Mouse (Mus musculus): ENCODE data around the gene Adipor2.
"Not testable (repeated sequence)": the region's sequence is repeated elsewhere in the genome, so short reads cannot be mapped to it uniquely, and the experiment has no call there.

Gene Adipor2

DNA sequence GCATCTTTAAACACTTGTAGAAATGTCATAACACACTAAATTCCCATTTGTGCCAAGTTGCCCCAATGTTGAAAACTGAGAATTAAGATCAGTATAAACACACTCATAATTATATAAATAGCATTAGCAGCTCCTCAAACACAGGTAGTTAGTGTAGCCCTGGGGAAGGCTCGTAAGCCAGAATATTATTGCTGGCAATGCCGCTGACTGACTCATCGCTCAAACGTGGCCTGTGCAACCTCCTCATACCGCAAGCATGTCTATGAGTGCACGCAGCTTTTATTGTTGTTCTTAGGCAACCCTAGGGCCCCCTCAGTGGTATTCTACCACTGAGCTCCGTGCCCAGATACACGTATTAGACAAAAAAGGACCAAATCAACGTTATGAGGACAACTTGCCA lies 24.7 kb downstream of the Adipor2 start:
- DNase-seq (ENCODE audit: extremely low read depth, low read depth, low spot score) = no peak

DNA sequence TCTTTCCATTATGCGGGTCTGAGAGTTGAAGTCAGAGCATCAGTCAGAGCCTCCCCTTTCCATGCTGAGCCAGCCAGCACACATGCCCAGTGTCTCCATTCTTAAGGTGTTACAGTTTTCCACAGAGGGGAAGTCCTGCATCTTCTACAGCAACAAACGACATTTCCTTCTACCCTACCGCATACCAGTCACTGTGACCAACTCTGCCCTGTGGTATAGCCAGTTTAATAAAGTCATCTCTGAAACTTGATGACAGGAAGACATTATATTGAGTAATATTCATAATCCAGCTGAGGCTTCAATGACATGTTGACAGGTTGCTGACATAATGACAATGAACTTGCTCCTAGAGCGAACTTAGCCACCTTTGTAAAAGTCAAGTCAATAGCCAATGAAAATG lies 26.8 kb downstream of the Adipor2 start:
- no peak for DNase-seq (ENCODE audit: extremely low read depth, low read depth, low spot score)

DNA sequence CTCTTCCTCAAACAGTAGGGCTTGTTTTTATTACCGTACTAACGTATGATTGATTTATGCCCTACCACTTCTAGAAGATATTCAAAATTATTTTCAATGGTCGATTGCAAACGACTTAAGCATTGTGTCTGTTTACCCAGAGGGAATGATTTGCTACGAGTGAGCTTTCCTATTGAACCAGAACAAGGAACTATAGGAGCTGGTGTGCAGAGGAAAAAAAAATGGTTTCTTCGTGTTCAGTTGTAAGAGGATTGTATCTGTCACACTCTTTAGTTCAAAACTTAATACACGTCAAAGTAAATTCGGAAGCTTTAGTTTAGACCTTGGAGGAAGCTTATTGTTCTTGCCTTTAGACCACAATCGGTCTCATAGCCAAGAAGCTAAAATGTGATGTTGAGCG lies 28.4 kb downstream of the Adipor2 start:
- no peak for DNase-seq (ENCODE audit: extremely low read depth, low read depth, low spot score)

DNA sequence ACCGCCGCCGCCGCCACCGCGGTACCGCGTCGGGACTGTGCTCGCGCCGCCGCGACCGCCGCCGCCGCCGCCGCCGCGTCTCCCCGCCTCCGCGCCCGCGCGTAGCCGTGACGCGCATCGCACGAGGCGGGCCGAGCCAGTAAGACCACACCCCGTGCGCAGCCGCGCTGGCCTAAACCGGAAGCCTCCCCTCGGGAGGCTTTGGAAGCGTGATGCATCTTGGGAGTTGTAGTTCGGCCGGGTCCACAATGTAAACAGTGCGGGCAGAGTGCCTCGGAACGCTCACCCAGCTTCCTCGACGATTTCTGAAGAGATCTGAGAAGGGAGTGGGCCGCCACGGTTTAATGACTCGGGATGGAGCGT lies 28.9 kb downstream of the Adipor2 start:
- DNase-seq (ENCODE audit: extremely low read depth, low read depth, low spot score) = no peak

DNA sequence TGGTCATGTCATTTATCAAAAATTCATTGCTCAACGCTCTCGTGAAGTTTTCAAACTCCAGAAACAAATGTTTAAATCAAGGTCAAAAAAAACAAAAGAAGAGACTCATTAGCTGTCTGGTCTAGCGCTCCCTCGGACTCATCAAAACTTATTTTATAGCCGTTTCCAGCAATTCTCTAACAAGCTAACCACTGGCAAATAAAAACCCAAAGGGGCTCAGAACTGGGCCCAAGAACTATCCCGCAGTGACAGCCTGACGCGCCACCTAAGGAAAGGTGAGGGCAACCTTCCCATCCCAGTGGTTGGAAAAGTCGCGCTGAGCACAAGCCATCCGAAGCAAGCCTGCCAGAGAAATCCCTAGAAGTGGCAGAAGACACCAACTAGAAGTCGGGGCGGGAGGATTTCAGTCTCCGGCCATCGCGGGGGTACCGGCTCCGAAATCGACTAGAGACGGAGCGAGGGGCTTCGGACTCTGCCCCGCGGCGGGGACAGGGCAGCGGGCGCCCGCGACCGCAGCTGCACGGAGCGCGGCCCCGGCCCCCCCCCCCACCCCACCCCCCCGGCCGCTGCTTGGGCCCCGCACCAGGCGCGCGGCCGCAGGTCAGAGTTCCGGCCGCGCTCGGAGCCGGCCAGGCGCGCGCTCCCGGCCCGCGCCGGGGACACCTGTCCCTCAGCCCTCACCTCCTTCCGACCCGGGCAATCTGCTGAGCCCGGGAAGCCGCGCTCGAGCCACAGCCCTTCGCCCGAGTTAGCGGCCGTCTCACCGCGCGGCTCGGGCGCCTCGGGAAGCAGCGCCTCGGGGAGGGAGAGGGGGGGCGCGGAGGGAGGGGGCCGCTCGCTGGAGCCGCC lies 29.5 kb downstream of the Adipor2 start:
- no peak for DNase-seq (ENCODE audit: extremely low read depth, low read depth, low spot score)

DNA sequence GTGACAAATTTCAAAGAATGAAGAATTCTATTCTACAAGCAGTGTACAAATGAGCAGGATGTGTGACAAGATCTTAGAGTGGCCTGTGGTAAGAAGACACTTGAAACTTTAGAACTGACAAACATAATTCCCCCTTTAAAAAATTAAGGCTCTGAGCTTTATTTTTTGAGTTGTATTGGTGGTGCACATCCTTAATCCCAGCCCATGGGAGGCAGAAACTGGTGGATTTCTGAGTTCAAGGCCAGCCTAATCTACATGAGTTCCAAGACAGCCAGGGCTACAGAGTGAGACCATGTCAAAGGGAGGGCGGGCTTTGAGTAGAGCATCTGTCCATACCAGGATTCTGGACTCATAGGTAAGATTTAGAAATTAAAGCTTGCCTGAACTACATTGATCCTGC lies 30.7 kb downstream of the Adipor2 start:
- no peak for DNase-seq (ENCODE audit: extremely low read depth, low read depth, low spot score)

DNA sequence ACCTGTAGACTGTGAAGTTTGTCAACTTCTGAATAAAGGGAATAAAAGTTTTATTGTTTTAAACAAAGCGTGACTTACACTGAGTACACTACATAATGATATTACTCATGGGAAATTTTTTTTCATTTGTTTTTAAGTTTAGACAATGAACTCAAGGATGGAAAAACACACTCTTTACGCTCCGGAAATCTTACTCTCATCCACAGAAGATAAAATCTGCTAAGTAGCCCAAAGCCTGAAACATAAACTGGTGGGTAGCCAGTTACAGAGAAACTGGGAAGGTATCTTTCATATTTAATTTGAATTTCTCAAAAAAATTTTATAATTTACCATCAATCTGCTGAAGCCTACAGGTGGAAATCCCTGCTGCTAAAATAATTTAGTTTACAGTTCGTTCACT lies 31.1 kb downstream of the Adipor2 start:
- DNase-seq (ENCODE audit: extremely low read depth, low read depth, low spot score) = no peak

DNA sequence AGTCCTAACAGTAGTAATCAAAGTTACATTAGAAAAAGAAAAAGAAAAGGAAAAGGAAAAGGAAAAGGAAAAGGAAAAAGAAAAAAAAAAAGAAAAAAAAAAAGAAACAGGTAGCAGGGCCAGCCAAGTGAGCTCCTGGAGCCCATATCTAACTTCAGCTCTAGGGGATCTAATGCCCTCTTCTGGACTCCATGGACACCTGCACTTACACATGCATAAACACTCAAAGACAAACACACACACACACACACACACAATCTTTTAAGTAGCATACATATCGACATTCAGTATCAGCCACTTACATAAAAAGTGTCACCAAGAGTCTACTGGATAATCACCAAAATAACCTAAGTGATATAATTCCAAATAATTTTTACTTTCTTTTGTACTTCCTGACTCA lies 31.8 kb downstream of the Adipor2 start:
- DNase-seq (ENCODE audit: extremely low read depth, low read depth, low spot score) = no peak

DNA sequence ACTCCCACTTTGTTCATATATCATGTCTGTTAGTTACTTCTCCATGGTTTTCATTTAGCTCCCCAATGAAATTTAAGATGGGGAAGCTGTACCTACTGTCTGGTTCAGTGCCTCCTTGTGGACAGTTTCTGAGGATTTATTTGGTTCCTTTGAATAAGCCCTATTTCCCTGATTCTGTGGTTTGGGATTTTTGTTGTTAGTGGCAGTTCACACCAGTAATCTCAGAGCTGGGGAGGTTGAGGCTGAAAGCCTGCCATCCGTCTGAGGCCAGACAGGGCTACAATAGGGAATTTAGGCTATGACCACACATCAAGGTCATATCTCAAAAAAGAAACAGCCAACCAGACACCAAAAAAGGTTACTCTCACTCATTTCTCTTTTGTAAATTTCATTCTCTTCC lies 38.9 kb downstream of the Adipor2 start:
- no peak for DNase-seq (ENCODE audit: extremely low read depth, low read depth, low spot score)

DNA sequence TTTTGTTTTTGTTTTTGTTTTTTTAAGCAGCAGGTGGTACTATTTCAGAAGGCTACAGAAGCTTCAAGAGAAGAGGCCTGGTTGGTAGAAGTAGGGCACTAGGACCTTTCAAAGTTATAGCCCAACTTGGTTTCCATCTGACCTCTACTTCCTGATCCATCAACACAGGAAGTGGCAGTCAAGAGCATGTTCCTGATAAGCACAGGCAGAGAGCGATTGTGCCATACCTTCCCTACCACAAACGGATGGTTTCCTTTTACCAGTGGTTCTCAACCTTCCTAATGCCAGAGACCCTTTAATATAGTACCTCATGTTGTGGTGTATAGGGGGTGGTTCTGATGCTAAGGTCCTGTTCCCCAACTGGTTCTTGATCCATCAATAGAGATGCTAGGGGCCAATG lies 39.9 kb downstream of the Adipor2 start:
- DNase-seq (ENCODE audit: extremely low read depth, low read depth, low spot score) = no peak

DNA sequence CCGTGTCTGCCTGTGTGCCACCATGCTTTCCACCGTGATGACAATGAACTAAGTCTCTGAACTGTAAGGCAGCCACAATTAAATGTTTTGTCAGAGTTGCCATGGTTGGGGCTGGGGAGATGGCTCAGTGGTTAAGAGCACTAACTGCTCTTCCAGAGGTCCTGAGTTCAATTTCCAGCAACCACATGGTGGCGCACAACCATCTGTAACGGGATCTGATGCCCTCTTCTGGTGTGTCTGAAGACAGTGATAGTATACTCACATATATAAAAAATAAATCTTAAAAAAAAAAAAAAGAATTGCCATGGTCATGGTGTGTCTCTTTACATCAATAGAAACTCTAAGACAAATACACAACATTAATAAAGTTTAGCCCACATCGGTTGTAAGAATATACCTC lies 42.5 kb downstream of the Adipor2 start:
- DNase-seq (ENCODE audit: extremely low read depth, low read depth, low spot score) = no peak

DNA sequence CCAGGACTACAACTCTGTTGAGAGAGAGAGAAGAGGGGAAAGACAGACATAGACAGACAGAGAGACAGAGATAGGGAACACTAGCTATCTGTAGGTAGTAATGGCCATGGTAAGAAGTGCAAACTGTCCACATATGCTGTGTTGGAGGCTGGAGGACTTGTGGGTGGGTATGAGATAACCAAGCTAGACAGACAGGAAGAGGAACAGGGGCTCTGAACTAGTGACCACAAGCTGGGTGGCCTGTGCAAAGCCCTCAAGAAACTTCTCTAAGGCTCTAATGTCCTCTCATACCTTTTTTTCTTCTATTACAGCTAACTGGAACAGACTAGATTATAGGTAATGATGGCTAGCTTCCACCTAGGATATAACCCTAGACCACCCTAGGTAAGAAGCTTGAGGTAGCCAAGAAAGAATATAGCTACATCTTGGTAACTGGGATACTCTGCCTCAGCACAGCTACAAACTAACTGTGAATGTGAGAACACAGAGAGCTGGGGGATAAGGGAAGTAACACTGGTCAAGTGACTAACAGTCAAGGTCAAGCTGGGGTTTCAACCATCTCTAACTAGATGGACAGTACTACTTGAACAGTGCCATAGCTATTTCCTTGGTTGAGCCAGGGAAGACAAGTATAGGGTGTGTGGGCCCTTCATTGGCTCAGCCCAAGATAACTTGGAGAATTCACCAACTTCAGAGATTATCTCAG lies 44.4 kb downstream of the Adipor2 start:
- DNase-seq (ENCODE audit: extremely low read depth, low read depth, low spot score) = no peak

DNA sequence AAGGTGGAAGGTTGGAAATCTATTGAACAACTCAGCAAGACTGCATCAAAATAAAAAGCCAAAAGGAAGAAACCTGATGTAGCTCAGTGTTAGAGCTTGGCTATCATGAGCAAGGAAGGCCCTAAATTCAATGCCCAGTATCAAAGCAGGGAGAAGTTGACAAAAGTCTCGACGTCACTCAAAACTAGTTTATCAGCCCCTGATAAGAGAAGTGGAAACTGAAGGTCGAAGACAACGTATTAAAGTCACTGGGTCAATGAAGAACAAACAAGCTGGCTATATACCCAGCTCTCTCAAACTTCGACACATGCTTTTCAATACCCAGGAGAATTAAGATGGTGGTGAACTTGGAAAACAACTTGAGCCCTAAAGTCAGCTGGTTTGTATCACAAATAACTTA lies 45.3 kb downstream of the Adipor2 start:
- DNase-seq (ENCODE audit: extremely low read depth, low read depth, low spot score) = no peak

DNA sequence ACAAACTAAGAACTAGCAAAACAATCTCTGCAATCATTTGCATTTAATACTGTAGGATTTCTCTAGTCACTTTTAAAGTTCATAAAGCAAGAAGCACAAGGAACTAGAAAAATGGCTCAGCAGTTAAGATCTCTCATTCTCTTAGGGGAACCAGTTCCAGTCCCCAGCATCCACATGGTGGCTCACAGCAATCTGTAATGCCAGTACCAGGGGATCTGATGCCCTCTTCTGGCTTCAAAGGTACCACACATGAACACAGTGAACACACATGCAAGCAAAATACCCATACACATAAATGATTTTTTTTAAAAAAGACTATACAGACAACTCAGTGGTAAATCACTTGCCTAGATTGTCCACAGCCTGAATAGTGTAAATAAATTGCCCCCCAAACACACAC lies 45.9 kb downstream of the Adipor2 start:
- DNase-seq (ENCODE audit: extremely low read depth, low read depth, low spot score) = no peak

DNA sequence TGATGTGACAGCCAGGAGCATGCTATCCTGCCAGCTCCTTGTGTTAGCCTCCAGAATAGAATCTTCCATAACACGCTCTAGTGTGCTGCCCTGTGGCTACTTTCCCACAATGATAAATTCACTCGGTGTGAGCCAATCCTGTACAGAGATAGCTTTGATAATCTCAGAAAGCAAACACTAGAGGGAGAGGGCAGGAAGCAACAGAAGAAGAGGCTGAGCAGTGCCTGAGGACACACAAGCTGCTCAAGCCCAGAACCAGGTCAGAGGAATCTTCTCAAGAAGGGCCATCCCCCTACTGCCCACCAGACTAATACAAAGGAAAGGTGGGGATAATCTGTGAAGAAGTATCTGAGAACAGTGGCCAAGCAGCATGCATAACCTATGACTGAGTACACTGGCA lies 50.1 kb downstream of the Adipor2 start:
- no peak for DNase-seq (ENCODE audit: extremely low read depth, low read depth, low spot score)

DNA sequence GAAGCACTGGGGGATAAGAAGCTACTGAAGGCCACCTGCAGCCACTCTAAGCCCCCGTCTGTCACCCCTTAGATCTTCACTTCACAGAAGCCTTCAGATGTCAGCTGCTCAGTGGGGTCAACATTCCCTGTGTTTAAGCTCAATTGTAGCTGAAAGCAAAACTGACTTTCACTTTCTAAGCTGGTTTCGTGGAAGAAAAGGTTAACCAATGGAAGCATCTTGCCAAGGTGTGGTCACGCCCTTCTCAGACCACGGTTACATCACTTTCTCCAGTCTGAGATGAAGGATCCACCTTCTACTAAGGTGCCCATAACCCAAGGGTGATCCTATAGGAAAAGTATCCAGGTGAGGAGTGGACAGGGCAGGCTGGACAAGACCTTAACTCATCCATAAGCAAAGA lies 50.7 kb downstream of the Adipor2 start:
- not testable (repeated sequence) for DNase-seq (ENCODE audit: extremely low read depth, low read depth, low spot score)

DNA sequence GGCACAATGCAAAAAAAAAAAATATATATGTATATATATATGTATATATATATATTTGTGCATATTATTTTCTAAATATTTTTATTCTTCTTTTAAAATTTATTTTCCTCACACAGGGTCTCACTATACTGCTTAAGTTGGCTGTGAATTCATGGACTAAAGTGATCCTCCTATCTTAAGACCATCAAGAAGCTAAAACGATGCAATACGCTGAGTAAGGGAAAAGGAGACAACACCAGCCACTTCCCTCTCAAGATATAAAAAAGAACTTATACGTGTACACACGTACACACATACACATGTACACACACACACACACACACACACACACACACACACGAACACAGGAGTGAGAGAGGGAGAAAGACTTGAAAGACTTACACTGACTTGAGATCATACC lies 53.9 kb downstream of the Adipor2 start:
- no peak for DNase-seq (ENCODE audit: extremely low read depth, low read depth, low spot score)

DNA sequence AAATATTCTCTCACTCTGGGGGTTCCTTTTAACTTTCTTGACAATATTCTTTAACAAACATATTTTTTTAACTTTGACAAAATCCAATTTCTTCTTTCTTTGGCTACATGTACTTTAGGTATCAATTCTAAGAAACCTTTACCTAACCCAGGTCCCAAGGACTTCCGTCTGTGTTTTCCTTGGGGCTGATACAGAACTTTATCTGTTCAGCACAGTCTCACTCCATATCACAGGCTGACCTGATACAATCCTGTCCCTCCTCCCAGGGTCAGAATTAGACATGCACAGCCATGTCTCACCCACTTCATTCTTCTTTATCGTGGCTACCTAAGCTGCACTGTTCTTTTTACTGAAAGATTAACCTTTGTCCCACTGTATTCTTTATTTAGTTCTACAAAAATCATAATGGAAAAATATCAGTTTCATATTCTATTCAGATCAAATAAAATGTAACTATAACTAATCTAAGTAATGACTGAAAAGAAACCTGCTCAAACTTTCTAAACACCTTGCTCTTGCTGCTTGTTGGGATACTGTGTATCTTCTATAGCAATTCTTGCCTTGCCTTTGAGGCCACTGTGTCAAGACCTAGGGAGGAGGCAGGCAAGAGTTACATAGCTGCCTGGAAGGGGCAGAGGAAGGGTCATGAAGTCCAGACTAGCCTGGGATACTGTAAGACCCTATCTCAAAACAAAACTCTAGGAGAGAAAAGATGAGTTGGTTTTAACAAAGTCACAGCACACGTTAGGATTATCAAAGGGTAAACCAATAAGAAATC lies 56.4 kb downstream of the Adipor2 start:
- DNase-seq (ENCODE audit: extremely low read depth, low read depth, low spot score) = no peak

DNA sequence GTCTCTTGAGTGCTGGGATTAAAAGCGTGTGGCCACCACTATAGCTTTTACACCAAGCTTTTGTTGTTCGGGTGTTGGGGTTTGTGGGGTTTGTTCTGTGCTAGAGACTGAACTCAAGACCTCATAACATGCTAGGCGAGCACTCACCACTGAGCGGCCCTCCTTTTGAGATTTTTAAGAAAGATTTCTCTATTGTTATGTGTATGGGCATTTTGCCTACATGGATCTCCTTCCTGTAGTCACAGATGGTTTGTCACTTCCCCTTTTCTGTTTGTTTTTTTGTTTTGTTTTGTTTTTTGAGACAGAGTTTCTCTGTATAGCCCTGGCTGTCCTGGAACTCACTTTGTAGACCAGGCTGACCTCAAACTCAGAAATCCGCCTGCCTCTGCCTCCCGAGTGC lies 57.3 kb downstream of the Adipor2 start:
- not testable (repeated sequence) for DNase-seq (ENCODE audit: extremely low read depth, low read depth, low spot score)

DNA sequence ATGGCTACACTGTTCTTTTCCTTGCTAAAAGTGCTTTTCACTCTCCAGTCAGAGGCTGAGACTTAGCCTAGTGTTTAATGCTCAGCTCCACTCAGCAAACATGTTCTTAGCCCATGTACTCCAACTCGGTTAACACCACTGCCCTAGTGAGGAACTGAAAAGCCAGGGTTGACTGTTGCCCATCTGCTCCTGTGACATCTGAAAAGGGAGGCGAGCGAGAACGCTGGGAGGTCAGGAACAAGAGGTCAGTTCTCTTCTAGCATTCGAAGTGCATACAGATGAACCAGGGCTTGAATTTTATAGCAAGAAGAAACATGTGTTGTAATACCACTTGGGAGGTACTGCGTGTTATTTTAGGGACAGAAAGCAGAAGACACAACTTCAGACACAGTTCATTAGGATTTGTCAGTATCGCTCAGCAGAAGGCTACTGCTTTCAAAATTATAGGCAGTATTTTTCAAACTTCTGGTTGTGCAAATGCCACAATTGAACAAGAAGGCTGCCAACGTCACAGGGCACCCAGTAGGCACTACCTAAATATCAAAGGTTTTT lies 59.4 kb downstream of the Adipor2 start:
- no peak for DNase-seq (ENCODE audit: extremely low read depth, low read depth, low spot score)

DNA sequence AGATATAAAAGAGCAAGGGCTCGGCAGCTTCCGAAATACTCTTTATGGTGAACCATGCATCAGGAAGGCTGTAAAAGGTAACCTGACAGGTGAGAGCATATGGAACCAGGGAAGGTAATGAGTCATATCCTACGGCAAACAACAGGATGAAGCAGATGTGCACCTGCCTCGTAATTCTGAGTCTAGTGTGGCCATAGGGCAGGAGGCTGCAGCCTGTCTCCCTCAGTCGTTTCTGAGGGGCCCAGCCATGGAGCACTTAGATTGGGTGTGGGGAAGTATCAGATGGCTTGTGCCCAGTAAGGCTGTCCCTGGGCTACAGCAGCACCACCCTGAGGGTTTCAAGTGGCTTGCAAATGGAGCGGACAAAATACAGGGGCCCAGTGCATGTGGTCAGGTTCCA lies 65.0 kb downstream of the Adipor2 start:
- DNase-seq (ENCODE audit: extremely low read depth, low read depth, low spot score) = no peak

DNA sequence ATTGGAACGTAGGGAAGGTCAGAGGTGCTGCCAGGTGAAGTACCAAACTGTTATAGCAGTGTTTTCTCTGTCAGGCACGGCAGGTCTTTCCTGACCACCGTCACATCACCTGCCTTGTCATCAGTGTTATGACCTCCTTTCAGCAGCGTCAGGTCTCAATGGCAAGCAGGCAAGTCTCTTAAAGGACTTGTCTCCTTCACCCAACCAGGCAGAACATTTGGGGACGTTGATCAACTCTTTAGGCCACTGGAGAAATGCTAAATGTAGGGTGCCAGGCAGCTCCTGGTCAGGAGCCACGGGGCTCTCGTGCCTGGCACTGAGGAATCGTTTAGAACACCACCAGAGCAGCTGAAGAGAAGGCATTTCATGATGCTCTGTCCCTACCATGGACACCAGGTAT lies 65.8 kb downstream of the Adipor2 start:
- no peak for DNase-seq (ENCODE audit: extremely low read depth, low read depth, low spot score)

Measured in fat pad, adult 2 months (tissue).